Mouse (Mus musculus) ES-Bruce4 (cell line): Measurements from ENCODE around the gene Tasp1. TPM values are rescaled to one million over a fixed set of nuclear protein-coding genes. Genes with fewer than 3 reads are reported as not detected.

Experiments used
- H3K27ac ChIP-seq: 2 replicates; pipeline ENCODE4 v1.5.1; 2012; ENCODE audit warnings: low read length, inconsistent platforms; ENCODE audit not compliant: insufficient read depth
- H3K27me3 ChIP-seq: 2 replicates; pipeline ENCODE4 v1.6.1; 2012; ENCODE audit warnings: mild to moderate bottlenecking, low read length, inconsistent platforms; ENCODE audit not compliant: control insufficient read depth, poor library complexity, insufficient read depth, severe bottlenecking
- H3K36me3 ChIP-seq: 2 replicates; pipeline ENCODE4 v1.6.1; 2012; ENCODE audit warnings: inconsistent platforms, mild to moderate bottlenecking, low read length, moderate library complexity; ENCODE audit not compliant: control insufficient read depth, poor library complexity, insufficient read depth, severe bottlenecking
- H3K4me1 ChIP-seq: one replicate; pipeline ENCODE4 v1.8.1; 2011; ENCODE audit warnings: low read length; ENCODE audit not compliant: control insufficient read depth, insufficient read depth
- H3K4me3 ChIP-seq: 2 replicates; pipeline ENCODE4 v1.5.1; 2011; ENCODE audit warnings: low read depth, mild to moderate bottlenecking, low read length
- H3K9ac ChIP-seq: 2 replicates; pipeline ENCODE4 v1.6.1; 2012; ENCODE audit warnings: low read depth, mild to moderate bottlenecking, inconsistent platforms; ENCODE audit not compliant: poor library complexity, severe bottlenecking
- H3K9me3 ChIP-seq: replicated peaks from 2 replicates; pipeline ENCODE4 v1.6.1; 2012; ENCODE audit warnings: mild to moderate bottlenecking, low read length, inconsistent platforms; ENCODE audit not compliant: control insufficient read depth, poor library complexity, insufficient read depth, severe bottlenecking
- CTCF ChIP-seq: IDR thresholded peaks from one replicate; pipeline ENCODE4 v1.8.1; 2011; ENCODE audit warnings: low read depth, low read length
- EP300 ChIP-seq: IDR thresholded peaks from 2 replicates; pipeline ENCODE4 v1.6.1; 2011; ENCODE audit warnings: low read depth, low read length; ENCODE audit not compliant: insufficient read depth
- POLR2A ChIP-seq: IDR thresholded peaks from one replicate; pipeline ENCODE4 v1.8.1; 2011; ENCODE audit warnings: low read length; ENCODE audit not compliant: insufficient read depth
- polyA plus RNA-seq: library from polyadenylated mRNA; stranded (reverse); fragments of >200 nt; gene quantifications from 2 replicates; pipeline ENCODE4 v1.2.4, GENCODE M21; 2011; ENCODE audit warnings: low read depth; ENCODE audit not compliant: missing spikeins, insufficient read depth, insufficient read length

Gene Tasp1
- polyA plus RNA-seq, 1 experiment = 11.9 TPM

DNA sequence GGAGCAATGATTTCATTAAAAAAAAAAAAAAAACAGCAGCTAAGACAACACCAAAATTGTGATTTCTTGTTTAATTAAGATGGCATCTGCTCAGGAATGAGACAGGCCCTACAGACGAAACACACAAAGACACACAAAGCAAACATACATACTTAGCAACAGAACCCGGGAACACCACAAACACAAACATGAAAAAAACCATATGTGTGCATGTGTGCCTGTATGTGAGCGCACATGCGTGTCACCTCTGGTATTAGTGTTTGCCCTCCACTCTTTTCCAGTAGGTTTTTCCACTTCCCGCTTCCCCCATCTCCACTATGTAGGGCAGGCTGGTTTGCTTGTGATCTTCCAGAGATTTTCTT, 206.5 kb downstream of the Tasp1 start:
- Histone ChIP-seq H3K36me3 (no peaks in the 10 kb centered on the region), H3K27me3 (no peaks in the 10 kb centered on the region), H3K9me3 (no peaks in the 10 kb centered on the region; the same call in 1 of the 2 replicates), H3K27ac (no peak overlapping the region), H3K4me1 (no peaks in the 10 kb centered on the region), H3K9ac (no peak overlapping the region), H3K4me3 (no peak overlapping the region)
- no peak for TF ChIP-seq EP300
- TF ChIP-seq CTCF = no peak
- no peak for TF ChIP-seq POLR2A

DNA sequence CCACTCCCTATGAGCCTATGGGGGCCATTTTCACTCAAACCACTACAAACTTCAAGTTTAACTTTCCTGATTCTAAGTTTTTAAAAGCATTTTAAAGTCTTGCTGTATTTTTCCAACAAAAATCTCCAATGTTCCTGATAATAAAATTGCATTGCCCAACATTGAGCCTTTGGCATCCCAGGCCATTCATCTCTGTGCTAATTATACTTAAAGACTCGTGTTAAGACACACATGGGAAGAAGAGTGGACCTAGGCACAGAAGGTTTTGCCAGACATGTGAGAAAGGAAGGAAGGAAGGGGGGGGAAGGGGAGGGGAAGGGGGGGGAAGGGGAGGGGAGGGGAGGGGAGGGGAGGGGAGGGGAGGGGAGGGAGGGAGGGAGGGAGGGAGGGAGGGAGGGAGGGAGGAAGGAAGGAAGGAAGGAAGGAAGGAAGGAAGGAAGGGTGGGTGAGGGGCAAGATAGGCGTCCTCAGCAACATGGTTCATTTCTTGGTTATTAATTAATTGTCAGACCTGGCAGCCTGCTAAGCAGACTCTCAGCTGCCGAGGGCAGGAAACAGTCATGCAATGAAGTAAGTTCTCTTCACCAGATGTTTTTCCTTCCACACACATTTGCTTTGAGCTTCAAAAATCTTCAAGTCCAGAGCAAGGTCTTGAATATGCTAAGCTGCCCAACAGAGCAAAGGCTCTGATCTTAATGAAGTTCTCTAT, 207.0 kb downstream of the Tasp1 start:
- Histone ChIP-seq H3K4me3 (no peak overlapping the region), H3K9me3 (no peaks in the 10 kb centered on the region; the same call in 1 of the 2 replicates), H3K27ac (no peak overlapping the region), H3K9ac (no peak overlapping the region), H3K4me1 (no peaks in the 10 kb centered on the region), H3K36me3 (no peaks in the 10 kb centered on the region), H3K27me3 (no peaks in the 10 kb centered on the region)
- no peak for TF ChIP-seq CTCF
- no peak for TF ChIP-seq POLR2A

DNA sequence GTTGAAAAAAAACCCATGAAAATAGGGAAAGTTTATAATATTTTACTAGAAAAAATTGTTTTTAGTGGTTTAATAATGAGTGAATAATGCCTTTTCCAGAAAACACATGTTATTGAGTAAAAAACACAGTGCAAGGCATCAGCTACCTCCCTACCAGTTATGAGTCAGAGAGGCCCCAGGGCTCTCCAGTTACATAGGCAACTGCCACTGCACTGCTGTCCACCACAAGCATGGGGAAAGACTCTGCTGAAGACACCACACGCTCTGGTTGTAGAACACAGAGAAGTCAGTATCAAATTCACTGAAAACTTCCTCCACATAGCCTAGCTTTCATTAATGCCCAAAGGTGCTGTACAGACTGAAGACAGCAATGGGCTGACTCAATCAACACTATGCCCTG, 217.0 kb downstream of the Tasp1 start:
- Histone ChIP-seq H3K4me1 (no peaks in the 10 kb centered on the region), H3K27ac (no peak overlapping the region), H3K9ac (no peak overlapping the region), H3K36me3 (no peaks in the 10 kb centered on the region), H3K9me3 (no peaks in the 10 kb centered on the region), H3K4me3 (no peak overlapping the region), H3K27me3 (no peaks in the 10 kb centered on the region)
- TF ChIP-seq EP300 = no peak
- TF ChIP-seq CTCF = no peak
- TF ChIP-seq POLR2A = no peak

DNA sequence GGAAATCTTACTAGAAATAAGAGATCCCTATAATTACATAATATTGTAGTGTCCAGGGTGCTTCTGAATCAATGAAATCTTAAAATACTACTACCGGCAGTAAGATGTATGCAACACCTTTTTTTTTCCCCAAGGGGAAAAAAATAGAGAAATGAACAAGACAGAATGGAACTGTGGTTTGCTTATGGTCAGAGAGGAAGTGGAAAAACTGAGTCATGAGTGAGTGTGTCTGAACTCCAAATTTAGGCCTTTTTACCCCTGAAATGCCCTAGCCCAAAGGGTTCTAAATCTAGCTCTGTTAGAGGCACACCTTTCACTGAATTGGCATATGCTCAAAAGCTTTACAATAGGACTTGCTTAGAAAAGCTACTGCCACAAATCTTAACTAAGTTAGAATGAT, 225.2 kb downstream of the Tasp1 start:
- no peaks in the 10 kb centered on the region for H3K27me3 ChIP-seq
- no peaks in the 10 kb centered on the region for H3K36me3 ChIP-seq
- H3K9me3 ChIP-seq = no peaks in the 10 kb centered on the region
- H3K9ac ChIP-seq = no peak overlapping the region
- no peaks in the 10 kb centered on the region for H3K4me1 ChIP-seq
- no peak for TF ChIP-seq POLR2A
- TF ChIP-seq EP300 = no peak
- TF ChIP-seq CTCF = no peak
- no peak overlapping the region for H3K4me3 ChIP-seq
- no peak overlapping the region for H3K27ac ChIP-seq

DNA sequence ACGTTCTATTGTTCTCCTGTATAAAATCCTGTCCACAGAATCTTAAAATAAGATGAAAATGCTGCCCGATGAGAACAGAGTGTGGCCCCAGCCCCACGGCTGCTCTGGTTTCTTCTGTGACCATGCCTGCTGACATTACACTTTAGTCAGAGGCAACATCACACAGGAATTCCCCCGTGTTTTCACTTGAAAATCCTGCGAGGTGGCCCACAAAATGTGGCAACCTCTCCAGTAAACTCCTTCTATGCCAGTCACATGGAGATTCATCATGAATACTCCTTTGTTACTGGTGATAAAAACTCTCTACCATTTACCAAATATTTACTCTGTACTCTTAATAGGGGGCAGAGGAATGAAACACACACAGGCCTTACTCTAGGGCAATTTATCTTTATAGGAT, 225.7 kb downstream of the Tasp1 start:
- no peak for TF ChIP-seq POLR2A
- no peak for TF ChIP-seq CTCF
- TF ChIP-seq EP300 = no peak
- no peaks in the 10 kb centered on the region for H3K9me3 ChIP-seq
- no peaks in the 10 kb centered on the region for H3K4me1 ChIP-seq
- H3K36me3 ChIP-seq = no peaks in the 10 kb centered on the region
- H3K27me3 ChIP-seq = no peaks in the 10 kb centered on the region
- H3K4me3 ChIP-seq = no peak overlapping the region
- no peak overlapping the region for H3K9ac ChIP-seq
- no peak overlapping the region for H3K27ac ChIP-seq

DNA sequence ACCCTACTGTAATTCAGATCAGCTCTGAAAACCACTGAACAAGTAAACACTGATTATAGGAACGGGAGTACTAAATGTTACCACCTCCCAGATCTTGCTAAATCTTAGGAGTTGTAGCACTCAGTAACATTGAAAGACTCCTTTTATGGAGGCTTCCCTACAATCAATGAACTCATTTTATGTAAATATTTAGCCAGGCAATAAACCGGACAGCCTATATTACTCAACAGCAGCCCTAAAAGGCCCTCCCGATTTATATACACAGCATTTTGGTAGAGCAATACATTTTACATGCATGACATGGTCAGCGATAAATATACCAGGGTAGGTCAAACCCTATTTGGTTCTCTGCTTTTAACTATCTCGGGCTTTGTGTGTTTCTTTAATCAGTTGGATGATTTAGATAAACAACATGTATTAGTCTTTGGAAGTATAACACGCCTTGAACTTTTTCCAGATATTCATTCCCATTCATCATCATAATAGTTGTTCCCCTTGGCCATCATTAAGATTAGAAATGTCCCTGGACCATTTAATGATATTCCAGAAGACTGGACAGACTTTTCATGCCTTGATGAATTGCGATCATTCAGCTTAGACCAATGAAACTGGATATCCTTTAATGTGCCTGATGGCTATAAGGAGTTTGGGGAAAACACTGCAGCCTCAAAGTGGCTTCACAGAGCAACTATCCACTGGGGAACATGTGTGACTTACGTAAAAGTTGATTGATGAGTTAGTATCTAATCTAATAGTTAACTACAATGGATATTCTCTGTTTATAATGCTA, 244.8 kb downstream of the Tasp1 start:
- Histone ChIP-seq H3K27me3 (no peaks in the 10 kb centered on the region), H3K4me1 (no peaks in the 10 kb centered on the region), H3K36me3 (no peaks in the 10 kb centered on the region), H3K9me3 (no peaks in the 10 kb centered on the region), H3K9ac (no peak overlapping the region), H3K27ac (no peak overlapping the region), H3K4me3 (no peak overlapping the region)
- TF ChIP-seq EP300 (no peak), CTCF (no peak), POLR2A (no peak)
